Mouse (Mus musculus) T-helper 1 cell (primary cell): ENCODE measurements at regions not wholly inside any gene's neighbourhood (a gene's known extent, or its start where the extent isn't known, plus 50 kb on each side); places are given as distances from the start of the nearest gene placed in this dataset.
"Not testable (repeated sequence)": the region's sequence is repeated elsewhere in the genome, so short reads cannot be mapped to it uniquely, and the experiment has no call there.

Source experiments
- in situ Hi-C: fragments of 300-600 bp; cut with MboI, MseI; formaldehyde crosslinking; loops from one replicate; pipeline ENCODE4 v1.15.1; 2025; ENCODE audit warnings: high pct_unique_total_duplicates

- in situ Hi-C loops, result not testable (repeated sequence)
Observed at GRCm38 (mm10) chr4:71422121-71422520, 335.6 kb downstream of the Gm11232 start.

GRCm38 (mm10) chr4:71409867-71410266 is 347.9 kb downstream of the Gm11232 start:
- in situ Hi-C loops, result no loop called here

- in situ Hi-C loops, result no loop called here
Observed at GRCm38 (mm10) chr4:71390444-71390843, 367.3 kb downstream of the Gm11232 start.

- in situ Hi-C loops, result no loop called here
Observed at GRCm38 (mm10) chr4:71369276-71369675, 388.5 kb downstream of the Gm11232 start.

- in situ Hi-C loops, result no loop called here
Observed at GRCm38 (mm10) chr4:71363761-71364160, 394.0 kb downstream of the Gm11232 start.

GRCm38 (mm10) chr4:71357626-71358025 is 400.1 kb downstream of the Gm11232 start:
- in situ Hi-C loops, result no loop called here

GRCm38 (mm10) chr4:71356714-71357113 is 401.1 kb downstream of the Gm11232 start:
- in situ Hi-C loops, result no loop called here

GRCm38 (mm10) chr4:71356310-71356709 is 401.5 kb downstream of the Gm11232 start:
- in situ Hi-C loops, result no loop called here

GRCm38 (mm10) chr4:71351880-71352279 is 405.9 kb downstream of the Gm11232 start:
- in situ Hi-C loops, result no loop called here

- in situ Hi-C loops, result no loop called here
Observed at GRCm38 (mm10) chr4:71343068-71343467, 414.7 kb downstream of the Gm11232 start.

GRCm38 (mm10) chr4:71338582-71338981 is 419.2 kb downstream of the Gm11232 start:
- in situ Hi-C loops, result no loop called here

GRCm38 (mm10) chr4:71332672-71333071 is 425.1 kb downstream of the Gm11232 start:
- in situ Hi-C loops, result no loop called here

GRCm38 (mm10) chr4:71332018-71332417 is 425.7 kb downstream of the Gm11232 start:
- in situ Hi-C loops, result no loop called here

- in situ Hi-C loops, result no loop called here
Observed at GRCm38 (mm10) chr4:71316605-71317004, 441.2 kb downstream of the Gm11232 start.

- in situ Hi-C loops, result no loop called here
Observed at GRCm38 (mm10) chr4:71307176-71307612, 450.6 kb downstream of the Gm11232 start.

GRCm38 (mm10) chr4:71306690-71307089 is 451.1 kb downstream of the Gm11232 start:
- in situ Hi-C loops, result no loop called here

- in situ Hi-C loops, result loop anchor here (25.0 kb wide), 1 partner anchor 758 kb away; the partner anchor contains the start of gene Megf9
Observed at GRCm38 (mm10) chr4:71295716-71296115, 462.0 kb downstream of the Gm11232 start.

GRCm38 (mm10) chr4:71291741-71292149 is 466.0 kb downstream of the Gm11232 start:
- in situ Hi-C loops, result loop anchor here (5.0 to 25.0 kb wide), 2 partner anchors 754 to 884 kb away; partner anchors contain the start of gene Megf9

- in situ Hi-C loops, result loop anchor here (5.0 to 25.0 kb wide), 2 partner anchors 754 to 884 kb away; partner anchors contain the start of gene Megf9
Observed at GRCm38 (mm10) chr4:71291111-71291740, 466.5 kb downstream of the Gm11232 start.

GRCm38 (mm10) chr4:71283147-71283546 is 474.6 kb downstream of the Gm11232 start:
- in situ Hi-C loops, result loop anchor here (10.0 to 25.0 kb wide), 2 partner anchors 746 to 922 kb away; partner anchors contain the start of genes Megf9 and Tle1

- in situ Hi-C loops, result loop anchor here (10.0 to 25.0 kb wide), 3 partner anchors 742 to 1175 kb away; partner anchors contain the start of genes Megf9 and Tle1
Observed at GRCm38 (mm10) chr4:71279710-71280109, 478.1 kb downstream of the Gm11232 start.

GRCm38 (mm10) chr4:71259897-71260296 is 497.9 kb downstream of the Gm11232 start:
- in situ Hi-C loops, result no loop called here

- in situ Hi-C loops, result no loop called here
Observed at GRCm38 (mm10) chr4:71230497-71230872, 527.3 kb downstream of the Gm11232 start.
